Mouse (Mus musculus) lung, embryonic 15.5 days (tissue): Measurements from ENCODE around the gene Wnt5b. TPM values are rescaled to one million over a fixed set of nuclear protein-coding genes. Genes with fewer than 3 reads are reported as not detected.
A peak's percentile ranks its signal among the peaks of the same experiment; 100 is the strongest.
"Not testable (repeated sequence)": the region's sequence is repeated elsewhere in the genome, so short reads cannot be mapped to it uniquely, and the experiment has no call there.

ENCODE experiments used
- ATAC-seq: fragments of 200-750 bp; cut with Nextera tagmentation; 2 replicates; pipeline ENCODE4 v1.8.0; 2017; ENCODE audit warnings: moderate number of reproducible peaks, borderline replicate concordance; ENCODE audit not compliant: low FRiP score, low TSS enrichment; ENCODE audit errors: extremely low read depth
- H3K27ac ChIP-seq: fragments of 300-500 bp; sonication (generic); 2 replicates; pipeline ENCODE4 v1.5.1; 2015; ENCODE audit warnings: moderate library complexity, mild to moderate bottlenecking, inconsistent platforms
- H3K27me3 ChIP-seq: fragments of 300-500 bp; sonication (generic); 2 replicates; pipeline ENCODE4 v1.6.1; 2015; ENCODE audit warnings: inconsistent platforms
- H3K36me3 ChIP-seq: fragments of 300-500 bp; sonication (generic); 2 replicates; pipeline ENCODE4 v1.6.1; 2015; ENCODE audit warnings: inconsistent platforms
- H3K4me1 ChIP-seq: fragments of 300-500 bp; sonication (generic); 2 replicates; pipeline ENCODE4 v1.6.1; 2015; ENCODE audit warnings: inconsistent platforms
- H3K4me2 ChIP-seq: fragments of 300-500 bp; sonication (generic); 2 replicates; pipeline ENCODE4 v1.6.1; 2015; ENCODE audit warnings: inconsistent platforms, mild to moderate bottlenecking, moderate library complexity
- H3K4me3 ChIP-seq: fragments of 300-500 bp; sonication (generic); 2 replicates; pipeline ENCODE4 v1.5.1; 2015; ENCODE audit warnings: mild to moderate bottlenecking, inconsistent platforms
- H3K9ac ChIP-seq: fragments of 300-500 bp; sonication (generic); 2 replicates; pipeline ENCODE4 v1.6.1; 2015; ENCODE audit warnings: inconsistent platforms
- H3K9me3 ChIP-seq: fragments of 300-500 bp; sonication (generic); 2 replicates; pipeline ENCODE4 v1.6.1; 2016; ENCODE audit warnings: inconsistent platforms
- WGBS: fragments of 180-500 bp; shearing (Covaris S2); methylation state at CpG from one replicate; pipeline ENCODE4 v1.1.7; 2015; 5-methylcytosine and 5-hydroxymethylcytosine counted together
- polyA plus RNA-seq: library from polyadenylated mRNA; unstranded; fragments of >200 nt; fragmentation: Nextera tagmentation; extraction: Ambion mirVana; gene quantifications from 2 replicates; pipeline ENCODE4 v1.2.1, GENCODE M21; 2015

The Wnt5b gene
- polyA plus RNA-seq, 1 experiment from 2014 or later, result 7.7 TPM

- Histone ChIP-seq H3K4me1 (peaks cover 37% of the 10 kb centered on the region), H3K9ac (no peak overlapping the region), H3K9me3 (no peaks in the 10 kb centered on the region), H3K36me3 (no peaks in the 10 kb centered on the region), H3K4me2 (no peak overlapping the region), H3K4me3 (no peak overlapping the region), H3K27ac (no peak overlapping the region), H3K27me3 (no peaks in the 10 kb centered on the region)
- no peak for ATAC-seq
- 59% methylated on average over 11 of the region's 11 CpGs for WGBS
These were observed 98.2 kb downstream of the Wnt5b start for GRCm38 (mm10) chr6:119445671-119446607.

- no peaks in the 10 kb centered on the region for H3K36me3 ChIP-seq
- H3K9ac ChIP-seq, result no peak overlapping the region
- peak; percentile 61 for ATAC-seq
- H3K27me3 ChIP-seq, result no peaks in the 10 kb centered on the region
- WGBS, result 22% methylated on average over 12 of the region's 12 CpGs
- H3K4me3 ChIP-seq, result peak overlapping the region; percentile 13; the same call in 1 of the 2 replicates
- peak overlapping the region; percentile 11; the same call in 1 of the 2 replicates for H3K27ac ChIP-seq
- peak overlapping the region; percentile 49 for H3K4me2 ChIP-seq
- H3K4me1 ChIP-seq, result peaks cover 19% of the 10 kb centered on the region
- H3K9me3 ChIP-seq, result no peaks in the 10 kb centered on the region
These were observed 100.2 kb downstream of the Wnt5b start for GRCm38 (mm10) chr6:119443742-119444645.

GRCm38 (mm10) chr6:119442729-119443128 is 101.4 kb downstream of the Wnt5b start:
- H3K27ac ChIP-seq, H3K4me2 ChIP-seq, H3K36me3 ChIP-seq, H3K4me3 ChIP-seq, H3K27me3 ChIP-seq, ATAC-seq, H3K9me3 ChIP-seq, H3K9ac ChIP-seq: not testable (repeated sequence)
- peaks cover 11% of the 10 kb centered on the region for H3K4me1 ChIP-seq
- WGBS, result 80% methylated on average over 5 of the region's 5 CpGs

GRCm38 (mm10) chr6:119437894-119438761 is 106.0 kb downstream of the Wnt5b start:
- ATAC-seq, result no peak
- WGBS, result 43% methylated on average over 8 of the region's 8 CpGs
- no peak overlapping the region for H3K4me3 ChIP-seq
- no peaks in the 10 kb centered on the region for H3K4me1 ChIP-seq
- no peak overlapping the region for H3K4me2 ChIP-seq
- no peaks in the 10 kb centered on the region for H3K9me3 ChIP-seq
- H3K9ac ChIP-seq, result no peak overlapping the region
- no peaks in the 10 kb centered on the region for H3K36me3 ChIP-seq
- H3K27me3 ChIP-seq, result no peaks in the 10 kb centered on the region
- no peak overlapping the region for H3K27ac ChIP-seq

GRCm38 (mm10) chr6:119434394-119434793 is 109.8 kb downstream of the Wnt5b start:
- Histone ChIP-seq H3K9ac (no peak overlapping the region), H3K4me2 (no peak overlapping the region), H3K9me3 (no peaks in the 10 kb centered on the region), H3K4me3 (no peak overlapping the region), H3K36me3 (no peaks in the 10 kb centered on the region), H3K27ac (no peak overlapping the region), H3K4me1 (0 out of 2 replicates have a peak, but pooled peaks cover 4% of the 10 kb centered on the region), H3K27me3 (no peaks in the 10 kb centered on the region)
- WGBS, result 62% methylated on average over 4 of the region's 4 CpGs
- ATAC-seq, result no peak

- Histone ChIP-seq H3K27ac (no peak overlapping the region), H3K27me3 (no peaks in the 10 kb centered on the region), H3K9ac (no peak overlapping the region), H3K36me3 (no peaks in the 10 kb centered on the region), H3K4me3 (no peak overlapping the region), H3K4me2 (no peak overlapping the region), H3K4me1 (0 out of 2 replicates have a peak, but pooled peaks cover 4% of the 10 kb centered on the region), H3K9me3 (no peaks in the 10 kb centered on the region)
- ATAC-seq, result no peak
- WGBS, result 56% methylated on average over 6 of the region's 6 CpGs
These were observed 112.3 kb downstream of the Wnt5b start for GRCm38 (mm10) chr6:119431751-119432324.

- no peaks in the 10 kb centered on the region for H3K36me3 ChIP-seq
- no peaks in the 10 kb centered on the region for H3K9me3 ChIP-seq
- 36% methylated on average over 2 of the region's 2 CpGs for WGBS
- H3K9ac ChIP-seq, result no peak overlapping the region
- no peak for ATAC-seq
- no peak overlapping the region for H3K4me2 ChIP-seq
- no peaks in the 10 kb centered on the region for H3K27me3 ChIP-seq
- H3K4me3 ChIP-seq, result no peak overlapping the region
- no peak overlapping the region for H3K27ac ChIP-seq
- H3K4me1 ChIP-seq, result 0 out of 2 replicates have a peak, but pooled peaks cover 4% of the 10 kb centered on the region
These were observed 113.6 kb downstream of the Wnt5b start for GRCm38 (mm10) chr6:119430508-119430907.

GRCm38 (mm10) chr6:119429311-119429710 is 114.8 kb downstream of the Wnt5b start:
- no peaks in the 10 kb centered on the region for H3K36me3 ChIP-seq
- H3K27me3 ChIP-seq, result no peaks in the 10 kb centered on the region
- H3K4me2 ChIP-seq, result no peak overlapping the region
- 95% methylated on average over 13 of the region's 13 CpGs for whole genome bisulfite sequencing
- H3K9me3 ChIP-seq, result no peaks in the 10 kb centered on the region
- H3K4me1 ChIP-seq, result 0 out of 2 replicates have a peak, but pooled peaks cover 4% of the 10 kb centered on the region
- H3K4me3 ChIP-seq, result no peak overlapping the region
- no peak overlapping the region for H3K27ac ChIP-seq
- H3K9ac ChIP-seq, result no peak overlapping the region
- ATAC-seq, result no peak

- Histone ChIP-seq H3K9me3 (no peaks in the 10 kb centered on the region), H3K4me3 (no peak overlapping the region), H3K9ac (no peak overlapping the region), H3K27me3 (no peaks in the 10 kb centered on the region), H3K36me3 (no peaks in the 10 kb centered on the region), H3K4me2 (no peak overlapping the region), H3K4me1 (0 out of 2 replicates have a peak, but pooled peaks cover 4% of the 10 kb centered on the region), H3K27ac (no peak overlapping the region)
- no peak for ATAC-seq
- 76% methylated on average over 3 of the region's 3 CpGs for WGBS
These were observed 115.5 kb downstream of the Wnt5b start for GRCm38 (mm10) chr6:119428611-119429010.

- WGBS, result 70% methylated on average over 4 of the region's 4 CpGs
- Histone ChIP-seq H3K9me3 (no peaks in the 10 kb centered on the region), H3K36me3 (no peaks in the 10 kb centered on the region), H3K9ac (no peak overlapping the region), H3K4me3 (no peak overlapping the region), H3K4me1 (peaks cover 26% of the 10 kb centered on the region), H3K4me2 (no peak overlapping the region), H3K27ac (no peak overlapping the region), H3K27me3 (no peaks in the 10 kb centered on the region)
- no peak for ATAC-seq
These were observed 123.1 kb downstream of the Wnt5b start for GRCm38 (mm10) chr6:119421001-119421400.

GRCm38 (mm10) chr6:119420357-119420756 is 123.8 kb downstream of the Wnt5b start:
- no peak overlapping the region for H3K9ac ChIP-seq
- no peaks in the 10 kb centered on the region for H3K27me3 ChIP-seq
- WGBS, result 88% methylated on average over 5 of the region's 5 CpGs
- no peaks in the 10 kb centered on the region for H3K36me3 ChIP-seq
- no peak overlapping the region for H3K27ac ChIP-seq
- H3K9me3 ChIP-seq, result no peaks in the 10 kb centered on the region
- no peak overlapping the region for H3K4me2 ChIP-seq
- peaks cover 26% of the 10 kb centered on the region for H3K4me1 ChIP-seq
- no peak for ATAC-seq
- H3K4me3 ChIP-seq, result no peak overlapping the region
